Mouse (Mus musculus) adrenal gland, adult 2 months (tissue): ENCODE data around the gene Gas2l1. TPM values are rescaled to one million over a fixed set of nuclear protein-coding genes. Genes with fewer than 3 reads are reported as not detected.

Experiments
- DNase-seq: peaks from one replicate; pipeline ENCODE4 v3.0.0; 2021
- polyA plus RNA-seq: library from polyadenylated mRNA; depleted of rRNA; stranded (reverse); fragments of >200 nt; gene quantifications from 2 replicates; pipeline ENCODE4 v1.2.3, GENCODE M21; 2012
- total RNA-seq, 2 experiments: library from RNA; stranded (reverse); gene quantifications; 2 replicates each; pipeline ENCODE4 v1.2.3; 2021

Gas2l1 gene
- total and polyA plus RNA-seq, 3 experiments: 42.6 to 108 (median 58.4) TPM

- no peak for DNase-seq
Measured at GRCm38 (mm10) chr11:5064282-5065055, 658 bp downstream of the Gas2l1 start.

DNA sequence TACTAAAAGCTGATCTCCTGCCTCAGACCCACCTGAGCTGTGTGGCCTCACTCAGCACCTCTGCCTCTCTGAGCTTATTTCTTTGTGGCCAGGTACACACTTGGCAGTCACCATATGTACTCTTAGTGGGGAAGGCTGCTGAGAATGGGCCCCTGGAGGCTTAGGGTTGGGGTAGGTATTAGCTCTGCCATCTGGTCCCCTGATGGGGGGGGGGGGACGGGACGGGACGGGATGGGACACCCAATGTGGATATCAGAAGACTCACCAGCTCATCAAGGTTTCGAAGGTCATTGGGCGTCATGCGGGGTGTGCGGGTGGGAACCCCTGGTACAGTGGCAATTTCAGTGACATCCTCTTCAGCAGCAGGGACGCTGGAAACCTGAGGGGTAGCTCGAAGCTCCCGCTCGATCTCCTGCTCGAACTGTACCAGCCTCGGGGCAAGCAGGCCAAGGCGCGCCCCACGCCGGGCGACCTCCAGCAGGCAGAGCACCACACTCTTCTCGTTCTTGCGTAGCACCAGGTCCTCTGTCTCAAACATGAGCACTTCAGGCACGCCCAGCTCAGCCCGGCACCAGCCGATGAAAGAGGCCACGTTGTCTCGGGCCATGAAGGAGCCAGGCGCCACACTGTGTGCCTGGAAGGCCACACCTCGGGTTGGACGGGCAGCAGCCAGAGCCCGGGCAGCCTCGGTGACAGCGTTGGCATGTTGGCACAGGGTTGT lies 1.4 kb downstream of the Gas2l1 start:
- peak; percentile 27 for DNase-seq

DNA sequence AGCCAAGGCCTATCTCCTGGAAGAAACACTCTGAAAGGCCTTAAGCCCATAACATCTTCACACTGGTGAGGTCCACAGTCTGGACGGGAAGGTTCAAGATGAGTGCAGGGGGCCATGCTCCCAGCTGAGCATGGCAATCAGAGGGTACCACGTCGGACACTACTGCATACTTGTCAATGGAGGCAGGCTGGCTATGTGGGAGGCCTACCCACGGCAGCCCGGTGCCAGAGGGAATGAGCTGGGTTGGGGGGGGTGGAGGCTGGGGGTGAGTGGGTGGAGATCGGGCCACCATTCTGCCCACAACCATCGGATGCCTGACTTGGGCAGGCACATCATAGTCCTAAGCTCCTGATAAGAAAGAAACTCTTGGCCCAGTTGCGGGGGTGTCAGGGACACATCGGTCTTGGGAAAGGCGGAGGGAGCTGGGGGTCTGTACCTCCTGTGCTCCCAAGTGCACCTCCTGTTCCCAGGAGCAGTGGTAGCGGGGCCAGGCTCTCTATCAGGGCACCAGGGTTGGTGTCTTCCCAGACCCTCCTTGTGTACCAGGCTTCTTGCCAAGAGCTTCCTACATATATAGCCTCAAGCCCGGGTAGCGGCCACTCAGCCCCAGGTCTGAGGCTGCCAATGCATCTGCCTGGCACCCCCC lies 2.1 kb downstream of the Gas2l1 start:
- no peak for DNase-seq

DNA sequence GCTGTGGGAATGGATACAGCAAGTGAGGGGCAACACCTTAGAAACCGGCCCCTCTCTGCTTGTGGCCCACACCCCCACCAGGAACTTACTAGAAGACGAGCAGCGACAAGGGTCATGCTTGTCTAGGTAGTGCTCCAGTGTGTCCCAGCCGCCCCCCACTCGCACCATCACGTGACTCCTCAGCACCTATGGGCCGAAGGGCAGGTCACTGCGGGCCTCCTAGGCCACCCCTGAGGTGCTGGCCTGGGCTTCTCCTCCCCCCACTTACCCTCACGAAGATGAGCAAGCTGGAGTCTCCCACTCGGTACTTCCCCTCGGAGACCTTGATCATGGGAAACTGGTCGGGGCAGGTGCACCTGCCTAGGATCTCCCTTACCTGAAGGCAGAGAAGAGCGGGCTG lies 2.8 kb downstream of the Gas2l1 start:
- no peak for DNase-seq

GRCm38 (mm10) chr11:5061413-5062139 lies 3.6 kb downstream of the Gas2l1 start:
- peak; percentile 98 for DNase-seq

GRCm38 (mm10) chr11:5060756-5061412 lies 4.2 kb downstream of the Gas2l1 start:
- DNase-seq: no peak

- peak; percentile 34 for DNase-seq
Measured at GRCm38 (mm10) chr11:5059704-5060156, 5.4 kb downstream of the Gas2l1 start.

DNA sequence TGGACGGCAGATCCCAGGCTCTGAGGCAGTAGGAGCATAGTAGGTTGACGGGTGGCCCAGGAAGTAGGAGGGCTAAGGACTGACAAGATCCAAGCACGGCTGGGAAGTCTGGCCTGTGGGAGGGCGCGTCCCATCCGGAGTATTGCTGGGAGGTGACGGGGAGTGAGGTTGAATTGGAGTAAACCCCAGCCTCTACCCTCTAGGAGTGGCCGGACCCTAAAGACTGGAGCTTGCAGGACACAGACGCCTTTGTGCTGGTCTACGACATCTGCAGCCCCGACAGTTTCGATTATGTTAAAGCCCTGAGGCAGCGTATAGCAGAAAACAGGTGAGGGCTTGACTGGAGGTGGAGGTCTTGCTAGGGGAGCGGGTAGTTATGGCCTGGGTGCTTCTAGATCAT lies 5.9 kb downstream of the Gas2l1 start:
- DNase-seq: no peak

DNA sequence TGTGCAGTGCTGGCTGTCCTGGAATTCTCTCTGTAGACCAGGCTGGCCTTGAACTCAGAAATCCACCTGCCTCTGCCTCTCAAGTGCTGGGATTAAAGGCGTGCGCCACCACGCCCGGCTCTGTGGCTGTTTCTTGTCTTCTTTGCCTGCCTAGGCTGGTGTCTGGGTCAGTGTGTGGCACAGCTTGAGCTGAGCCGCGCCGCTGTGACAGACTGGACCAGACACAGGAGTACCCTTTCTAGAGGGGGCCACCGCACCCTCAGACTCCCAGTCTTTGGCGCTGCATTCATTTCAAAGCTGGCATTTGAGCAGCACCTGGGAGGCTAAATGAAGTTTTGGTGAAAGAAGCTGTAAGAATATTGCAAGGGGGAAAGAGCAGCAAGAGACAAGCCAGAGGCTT lies 6.3 kb downstream of the Gas2l1 start:
- no peak for DNase-seq

DNA sequence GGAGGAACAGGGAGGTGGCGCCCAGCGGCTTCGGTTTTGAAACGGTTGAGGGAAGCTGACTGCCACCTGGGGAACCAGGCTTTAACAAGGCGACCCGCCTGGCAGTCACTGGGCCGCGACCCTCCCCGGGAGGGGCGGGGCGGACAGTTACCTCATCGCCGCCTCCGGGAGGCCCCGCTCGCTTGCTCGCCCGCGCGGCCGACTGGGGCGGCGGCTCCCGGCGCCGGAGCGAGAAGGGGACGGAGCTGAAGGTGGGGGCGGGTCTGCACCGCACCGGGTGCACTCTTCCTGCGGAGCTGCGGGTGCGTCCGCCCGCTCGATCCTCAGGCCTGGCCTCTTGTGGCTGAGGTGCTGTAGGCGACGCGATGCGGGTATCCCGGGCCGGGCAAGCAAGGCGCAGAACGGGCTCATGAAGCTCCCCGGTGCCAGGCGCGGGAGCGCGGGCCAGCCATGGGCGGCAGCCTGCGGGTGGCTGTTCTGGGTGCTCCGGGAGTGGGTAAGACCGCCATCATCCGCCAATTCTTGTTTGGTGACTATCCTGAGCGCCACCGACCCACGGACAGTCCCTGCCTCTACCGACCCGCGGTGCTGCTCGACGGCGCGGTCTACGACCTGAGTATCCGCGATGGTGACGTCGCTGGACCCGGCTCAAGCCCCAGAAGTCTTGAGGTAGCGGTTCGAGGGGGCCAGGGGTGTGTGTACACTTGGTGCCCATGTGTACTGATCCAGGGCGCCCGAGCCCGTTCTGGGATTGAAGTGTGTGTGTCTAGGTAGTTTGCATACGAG lies 7.1 kb downstream of the Gas2l1 start, which contains the start of gene Rasl10a:
Gene Rasl10a, plus strand, starts transcription at position 273 of the 786 bp plus-strand sequence.
- DNase-seq: peak; percentile 57

- no peak for DNase-seq
Measured at GRCm38 (mm10) chr11:5057541-5057855, 7.6 kb downstream of the Gas2l1 start.

- no peak for DNase-seq
Measured at GRCm38 (mm10) chr11:5057064-5057463, 8.1 kb downstream of the Gas2l1 start.

DNA sequence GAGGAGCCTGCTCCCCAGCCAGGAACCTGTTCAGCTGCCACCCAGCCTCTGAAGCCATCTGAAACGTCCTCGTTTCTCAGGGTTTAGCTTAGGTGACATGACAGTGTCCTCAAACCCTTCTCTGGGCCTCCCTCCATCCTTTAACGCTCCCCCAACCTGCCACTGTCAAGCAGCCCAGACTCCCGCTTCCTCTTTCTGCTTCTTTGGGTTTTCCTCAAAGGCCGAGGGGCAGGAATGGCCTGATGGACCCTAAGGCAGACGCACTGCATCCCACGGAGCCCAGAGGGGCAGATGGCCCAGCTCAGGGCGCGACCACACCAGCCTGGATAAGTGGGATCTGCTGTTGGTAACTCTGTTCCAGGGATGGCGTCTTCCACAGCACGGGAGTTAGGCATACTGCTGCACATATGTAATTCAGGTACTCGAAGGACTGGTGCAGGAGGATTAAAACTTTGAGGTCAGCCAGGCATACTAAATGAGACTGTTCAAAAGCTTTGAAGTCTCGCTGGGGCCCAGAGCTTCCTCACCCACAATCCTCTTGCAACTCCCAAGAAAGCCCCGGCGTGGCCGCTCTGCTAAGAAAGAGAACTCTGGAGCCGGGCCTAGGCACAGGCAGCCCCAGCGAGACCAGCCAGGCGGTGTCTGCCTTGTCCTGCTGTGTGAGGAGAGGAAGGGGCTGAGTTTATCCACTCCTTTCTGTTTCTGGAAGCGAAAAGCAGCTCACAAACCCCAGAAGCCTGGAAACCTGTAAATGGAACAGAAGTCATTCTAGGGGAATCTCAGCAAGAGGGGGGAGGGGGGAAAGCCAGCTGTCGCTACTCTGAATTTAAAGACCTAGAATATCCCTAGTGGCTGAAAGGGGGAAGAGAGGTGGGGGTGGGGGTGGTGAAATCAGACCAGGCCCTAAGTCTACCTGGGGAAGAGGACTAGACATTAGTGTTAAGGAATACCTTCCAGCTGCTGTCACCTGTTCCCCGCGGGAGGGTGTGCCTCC lies 8.9 kb downstream of the Gas2l1 start:
- DNase-seq: no peak

DNA sequence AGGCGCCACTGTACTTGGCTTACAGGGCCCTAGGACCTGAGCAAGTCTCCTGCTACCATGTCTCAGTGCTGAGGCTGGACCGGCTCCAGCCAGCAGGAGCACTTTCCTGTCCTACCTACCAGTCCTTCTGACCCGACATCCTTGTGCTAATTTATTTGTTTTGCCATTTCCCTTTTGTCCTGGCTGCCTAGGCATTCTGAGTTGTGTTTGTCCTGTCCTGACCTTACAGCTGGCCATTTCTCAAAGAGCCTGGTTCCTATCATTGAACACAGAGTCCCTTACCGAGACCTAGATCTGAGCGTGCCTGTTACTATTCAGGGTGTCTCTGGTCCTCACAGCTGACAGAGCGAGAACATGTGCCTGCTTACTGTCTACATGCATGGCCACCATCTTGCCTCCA lies 10.3 kb downstream of the Gas2l1 start:
- no peak for DNase-seq

GRCm38 (mm10) chr11:5054151-5054550 lies 11.0 kb downstream of the Gas2l1 start:
- no peak for DNase-seq

GRCm38 (mm10) chr11:5052200-5052854 lies 12.8 kb downstream of the Gas2l1 start:
- DNase-seq: no peak

- DNase-seq: no peak
Measured at GRCm38 (mm10) chr11:5051629-5052028, 13.5 kb downstream of the Gas2l1 start.

DNA sequence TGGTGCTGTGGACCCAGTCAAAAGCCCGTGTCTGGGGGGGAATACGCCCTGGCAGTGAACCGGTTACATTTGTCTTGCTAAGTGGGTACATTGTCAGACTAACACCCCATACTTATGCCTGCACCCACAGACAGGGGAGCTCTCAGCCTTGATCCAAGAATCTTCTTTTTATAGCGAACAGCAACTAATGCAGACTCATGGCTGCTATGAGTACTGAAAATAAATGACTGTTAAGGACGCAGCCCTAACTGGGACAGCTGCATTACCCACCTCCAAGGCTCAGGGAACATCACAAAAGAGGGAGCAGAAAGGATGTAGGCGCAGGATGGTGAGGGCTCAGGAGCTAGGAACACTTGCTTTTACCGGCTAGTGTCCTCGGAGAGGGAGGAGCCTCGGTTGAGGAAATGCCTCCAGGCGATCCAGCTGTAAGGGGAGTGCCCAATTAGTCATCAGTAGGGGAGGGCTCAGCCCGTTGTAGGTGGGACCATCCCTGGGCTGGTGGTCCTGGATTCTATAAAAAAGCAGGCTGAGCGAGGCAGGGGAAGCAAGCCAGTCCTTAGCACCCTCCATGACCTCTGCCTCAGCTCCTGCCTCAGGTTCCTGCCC lies 18.7 kb downstream of the Gas2l1 start:
- no peak for DNase-seq
